Mouse (Mus musculus) R1 (cell line): ENCODE measurements around the gene Gm49380.

Experiments
- DNase-seq: peaks from one replicate; pipeline ENCODE4 v3.0.0-alpha.2; 2018; ENCODE audit warnings: low read depth, low spot score

Gm49380 gene

DNA sequence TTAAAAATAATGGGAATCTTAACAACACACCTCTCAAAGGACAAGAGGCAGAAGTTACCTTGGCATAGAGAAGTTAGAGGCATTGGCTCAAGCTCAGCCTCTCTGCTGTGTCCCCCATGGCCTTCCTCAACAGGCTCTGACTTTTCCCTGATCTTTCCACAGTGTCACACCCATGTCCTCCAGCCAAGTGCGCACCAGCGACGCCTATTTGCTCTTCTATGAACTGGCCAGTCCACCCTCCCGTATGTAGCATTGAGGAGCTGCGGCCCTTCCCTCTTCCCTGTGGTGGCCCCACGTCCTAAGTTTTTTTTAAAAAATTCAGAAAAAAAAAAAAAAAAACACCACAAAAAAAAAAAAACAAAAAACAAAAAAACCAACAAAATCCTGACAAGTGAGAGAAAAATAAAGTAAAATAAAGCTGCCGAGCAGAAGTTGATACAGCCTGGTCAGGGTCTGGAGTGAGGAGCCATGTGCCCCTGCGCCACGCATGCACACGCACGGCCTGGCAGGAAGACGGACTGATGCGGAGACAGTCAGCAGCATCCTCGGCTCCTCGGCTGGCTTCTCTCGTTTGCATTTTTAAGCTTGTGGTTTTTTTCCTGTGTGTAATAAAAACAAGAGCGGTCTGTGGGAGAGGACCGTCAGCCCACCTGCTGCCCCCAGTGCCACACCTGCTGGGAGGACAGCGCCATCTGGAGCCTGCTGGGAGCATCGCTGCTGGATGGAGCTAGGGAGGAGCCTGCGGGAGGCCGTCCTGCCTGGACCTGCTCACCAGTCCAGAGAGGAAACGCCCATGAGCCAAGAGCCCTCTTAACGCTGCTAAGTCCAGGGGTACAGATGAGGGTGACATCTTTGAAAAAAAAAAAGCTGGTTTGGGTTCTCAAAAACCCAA is 19.4 kb downstream of the Gm49380 start:
- DNase-seq = peak; percentile 72

DNA sequence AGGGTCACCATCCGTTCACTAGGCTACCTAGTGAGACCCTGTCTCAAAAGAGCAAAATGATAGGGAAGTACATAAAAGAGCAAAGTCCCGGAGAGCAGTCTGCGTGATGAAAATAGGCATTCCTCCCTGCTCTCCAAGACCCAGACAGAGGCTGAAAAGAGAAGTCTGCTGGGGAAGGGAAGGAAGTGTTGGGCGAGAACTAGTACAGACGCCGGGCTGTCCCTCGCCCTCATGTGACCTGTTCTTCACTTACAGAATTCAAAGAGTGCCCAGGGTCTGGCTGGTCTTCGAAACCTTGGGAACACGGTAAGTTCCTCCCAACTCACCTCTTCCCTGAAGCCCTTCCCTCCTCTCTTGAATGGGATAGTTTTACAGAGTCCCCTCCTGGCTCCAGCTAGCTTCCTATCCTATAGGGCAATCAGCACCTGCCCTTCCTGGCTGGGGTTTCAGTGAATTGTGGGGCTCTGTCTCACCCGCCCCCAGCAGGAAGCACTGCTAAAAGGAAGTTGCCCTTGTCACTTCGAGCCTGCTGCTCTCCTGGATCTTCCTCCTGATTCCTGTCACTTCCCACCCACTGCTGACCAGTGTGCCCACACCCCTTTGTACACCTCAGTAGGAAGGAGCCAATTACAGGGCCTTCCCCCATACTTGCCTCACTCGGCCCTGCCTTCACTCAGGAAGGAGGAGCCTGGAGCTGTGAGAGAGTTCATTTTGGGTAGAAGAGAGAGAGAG is 24.3 kb downstream of the Gm49380 start:
- peak; percentile 17 for DNase-seq

DNA sequence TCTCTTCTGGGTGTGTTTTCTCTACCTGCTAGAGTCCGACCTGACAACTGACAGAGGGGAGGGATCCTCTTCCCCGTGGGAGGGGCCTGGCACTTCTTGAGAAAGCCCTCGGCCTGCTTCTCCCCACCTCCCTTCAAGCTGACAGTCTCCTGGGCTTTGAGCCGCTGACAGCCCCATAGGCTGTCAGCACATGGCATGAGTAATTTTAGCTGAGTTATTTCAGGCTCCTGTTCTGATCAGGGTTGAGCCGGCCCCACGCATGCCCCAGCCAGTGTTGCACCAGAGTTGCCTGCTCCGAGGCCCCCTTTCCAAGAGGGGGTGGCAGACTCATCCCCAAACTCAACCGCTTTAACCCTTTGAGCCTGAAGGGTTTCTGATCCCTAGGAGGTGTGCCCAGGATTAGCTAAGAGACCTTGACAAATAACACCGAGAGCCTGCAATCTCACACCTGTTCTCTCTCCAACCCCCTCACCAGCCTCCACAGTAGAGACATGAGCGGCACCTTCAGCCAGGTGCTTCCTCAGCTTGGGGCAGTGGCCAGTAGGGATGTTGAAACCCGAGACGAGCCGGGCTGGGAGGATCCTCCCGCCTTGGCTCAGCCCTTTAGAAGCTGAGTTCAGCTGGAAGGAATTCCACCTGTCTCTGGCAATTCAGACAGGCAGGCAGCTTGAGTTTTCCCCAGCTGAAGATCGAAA is 25.4 kb downstream of the Gm49380 start:
- peak; percentile 14 for DNase-seq

DNA sequence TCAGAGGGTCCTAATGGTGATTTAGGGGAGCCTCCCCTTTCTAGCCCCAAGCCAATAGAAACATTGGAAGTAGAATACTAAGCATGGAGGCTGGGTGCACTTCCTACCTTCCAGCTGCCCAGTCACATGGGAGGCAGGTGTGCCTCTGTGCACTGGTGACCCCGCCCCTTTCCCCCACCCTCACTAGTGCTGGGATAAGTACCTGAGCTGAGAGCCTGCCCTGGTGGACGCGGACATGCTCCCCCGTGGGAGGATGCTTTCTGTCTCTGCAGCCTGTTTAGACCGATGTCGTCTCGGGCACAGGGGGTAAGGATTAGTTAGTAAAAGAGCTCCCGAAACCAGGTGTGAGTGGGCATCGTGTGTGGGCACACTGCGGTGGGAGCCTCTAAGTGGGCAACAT is 26.3 kb downstream of the Gm49380 start:
- DNase-seq = no peak

DNA sequence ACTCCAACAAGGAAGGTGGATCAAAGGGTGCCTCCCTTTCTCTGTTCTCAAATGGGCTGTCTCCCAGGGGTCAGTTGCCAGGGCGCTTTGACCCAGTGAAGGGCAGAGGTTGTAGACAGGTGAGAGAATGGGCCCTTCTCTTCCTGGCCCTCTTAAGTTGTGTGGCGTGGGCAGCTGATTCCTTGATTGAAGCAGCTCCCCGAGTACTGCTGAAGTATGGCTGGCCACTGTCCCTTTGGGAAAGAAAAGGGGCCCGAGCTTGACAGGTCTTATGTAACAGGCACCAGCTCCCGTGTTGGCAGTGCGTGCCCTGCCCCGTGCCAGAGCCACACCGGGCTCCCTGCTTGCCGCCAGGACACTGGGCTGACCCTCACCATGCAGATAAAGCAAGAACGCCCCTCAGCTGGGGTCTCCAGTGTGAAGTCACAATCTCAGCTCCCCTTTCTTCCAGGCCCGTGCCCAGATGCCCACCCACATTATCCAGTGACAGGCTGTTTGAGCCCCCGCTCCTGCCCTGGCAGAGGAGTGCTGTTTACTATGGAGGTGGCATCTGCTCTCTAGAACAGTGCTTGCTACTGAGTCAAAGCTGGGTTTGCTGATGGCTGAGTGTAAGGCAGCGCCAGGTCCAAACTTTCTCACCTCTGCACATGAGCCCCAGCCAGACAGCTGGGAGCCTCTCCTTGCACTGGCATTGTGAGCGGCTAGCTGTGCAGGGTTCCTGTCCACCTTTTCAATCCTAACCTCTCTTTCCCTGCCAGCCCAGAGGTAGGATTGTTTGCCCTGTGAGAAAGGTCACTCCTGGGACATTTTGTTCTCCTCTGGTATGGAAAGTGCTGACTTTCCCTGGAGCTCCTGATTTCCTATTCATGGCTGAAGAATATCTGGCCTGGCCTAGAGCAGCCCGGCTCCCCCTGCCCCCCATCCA is 27.3 kb downstream of the Gm49380 start:
- DNase-seq = no peak

DNA sequence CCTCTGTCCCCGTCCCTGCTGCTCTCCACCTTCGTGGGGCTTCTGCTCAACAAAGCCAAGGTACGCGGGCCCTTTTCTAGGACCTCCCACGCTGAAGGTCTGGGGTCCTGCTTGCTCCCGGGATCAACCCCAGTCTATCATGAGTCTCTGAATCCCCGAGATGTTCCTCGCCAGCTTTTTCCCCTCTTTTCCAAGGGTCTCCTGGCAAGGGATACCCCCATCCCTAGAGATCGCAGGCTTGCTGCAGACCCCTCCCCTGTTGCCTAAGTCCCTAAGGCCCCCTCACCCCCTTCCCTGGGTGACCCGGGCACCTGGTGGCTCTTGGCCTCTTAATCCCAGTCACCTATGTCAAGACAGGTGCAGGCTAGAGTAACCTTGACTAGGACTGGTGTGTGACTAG is 28.0 kb downstream of the Gm49380 start:
- peak; percentile 25 for DNase-seq

DNA sequence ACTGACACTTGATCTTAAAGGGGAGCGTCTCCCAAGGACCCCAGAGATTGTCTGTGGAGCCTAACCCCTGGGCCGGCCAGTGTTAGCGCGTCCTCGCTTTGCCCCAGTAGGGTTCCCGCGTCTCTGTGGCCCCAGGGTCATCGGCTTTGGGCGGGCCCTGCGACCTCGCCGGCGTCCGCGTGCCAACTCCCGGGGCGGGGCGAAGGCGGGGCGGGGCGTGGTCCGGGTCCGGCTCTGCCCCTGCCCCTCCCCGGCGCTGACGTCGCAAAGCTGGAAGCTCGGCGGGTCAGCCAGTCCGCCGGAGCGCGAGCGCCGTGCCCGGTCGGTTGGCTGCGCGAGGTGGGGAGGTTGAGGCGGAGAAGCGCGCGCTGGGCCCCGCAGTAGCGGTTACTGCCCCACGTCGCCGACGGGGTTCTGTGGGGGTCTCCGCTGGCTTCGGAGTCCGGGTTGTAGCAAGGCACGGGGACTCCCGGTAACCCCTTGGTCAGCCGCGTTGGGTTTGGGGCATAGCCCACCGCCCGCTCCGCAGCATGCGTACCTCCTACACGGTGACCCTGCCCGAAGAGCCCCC is 28.6 kb downstream of the Gm49380 start:
- DNase-seq = peak; percentile 80

DNA sequence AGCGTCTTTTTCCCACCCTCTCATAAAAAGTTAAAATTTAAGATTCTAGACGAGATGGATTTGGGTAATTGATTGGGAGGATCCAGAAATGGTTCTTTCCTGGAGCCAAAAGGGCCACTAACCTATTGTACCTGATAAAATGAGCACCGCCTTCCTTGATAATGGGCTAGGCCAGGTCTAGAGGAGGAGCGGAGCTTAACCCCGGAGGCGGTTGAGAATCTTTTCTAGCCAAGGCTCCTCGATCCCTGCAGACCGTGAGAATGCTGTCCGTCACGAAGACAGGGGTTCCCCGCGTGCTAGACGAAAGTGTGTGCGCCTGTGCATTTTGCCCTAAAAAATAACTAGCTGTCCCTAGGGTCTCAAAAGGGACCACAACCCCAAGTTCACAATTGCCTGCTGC is 29.1 kb downstream of the Gm49380 start:
- DNase-seq = peak; percentile 58

DNA sequence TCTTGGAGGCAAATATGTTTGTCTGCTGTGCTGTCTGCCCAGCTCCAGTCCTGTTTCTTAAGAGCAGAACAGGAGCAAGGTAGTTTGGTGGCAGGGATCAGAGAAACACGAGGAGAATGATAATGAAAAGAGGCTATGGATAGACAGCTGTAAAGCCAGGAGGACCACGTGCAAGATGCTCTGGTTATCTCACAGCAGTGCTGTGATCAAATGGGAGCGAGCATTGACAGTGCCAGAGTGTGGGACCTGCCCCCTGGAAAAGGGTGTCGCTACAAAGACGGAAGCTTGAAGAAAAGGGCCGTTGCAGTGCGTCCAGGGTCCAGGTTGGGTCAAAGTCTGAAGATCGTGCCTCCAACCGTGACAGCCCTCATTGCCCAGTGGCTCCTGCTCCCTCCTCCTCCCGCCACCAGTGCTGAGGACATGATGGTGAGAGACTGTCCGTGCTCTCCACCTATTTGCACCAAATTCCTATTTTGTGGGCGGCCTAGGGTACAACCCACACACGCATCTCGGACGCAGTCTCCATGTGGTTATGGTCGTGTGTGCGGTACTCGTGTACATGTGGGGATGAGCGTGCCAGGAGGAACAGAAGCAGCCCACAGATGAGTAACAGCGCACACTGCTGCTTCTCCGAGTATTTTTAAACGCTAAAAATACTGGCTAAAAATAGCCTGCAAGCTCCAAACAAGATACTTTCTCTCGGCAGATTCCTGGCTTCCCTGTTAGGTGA is 29.7 kb downstream of the Gm49380 start:
- no peak for DNase-seq

DNA sequence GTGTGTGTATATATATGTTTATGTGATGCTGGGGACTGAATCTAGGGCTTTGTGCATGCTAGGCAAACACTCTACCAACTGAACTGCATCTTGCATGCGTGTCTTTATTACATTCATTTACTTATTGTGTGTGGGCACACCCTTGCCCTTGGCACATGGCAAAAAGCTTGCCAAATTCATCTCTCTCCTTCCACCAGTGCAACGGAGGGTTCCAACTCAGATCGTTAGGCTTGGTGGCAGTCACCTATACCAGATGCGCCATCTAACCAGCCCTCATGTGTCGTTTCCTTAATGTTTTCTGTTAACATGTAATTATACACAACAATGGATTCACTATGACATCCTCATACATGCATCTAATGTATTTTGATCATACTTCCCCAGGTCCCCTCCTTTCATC is 31.0 kb downstream of the Gm49380 start:
- DNase-seq = no peak

DNA sequence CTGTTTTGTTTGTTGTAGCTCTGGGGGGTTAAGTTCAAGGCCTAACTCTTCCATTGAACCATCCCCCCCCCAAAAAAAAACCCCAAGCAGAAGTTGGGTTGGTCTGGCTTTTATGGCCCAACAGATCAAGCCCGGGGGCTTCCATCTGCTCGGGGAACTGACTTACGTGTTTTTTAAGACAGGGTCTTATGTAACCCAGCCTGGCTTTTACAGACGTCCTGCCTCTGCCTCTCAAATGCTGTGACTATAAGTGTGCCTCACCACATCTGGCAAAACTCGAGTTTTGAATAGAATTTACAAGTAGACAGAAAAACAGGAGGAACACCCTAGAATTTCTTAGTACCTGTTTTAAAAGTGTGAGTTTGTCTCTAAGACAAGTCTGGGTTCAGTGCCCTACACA is 31.7 kb downstream of the Gm49380 start:
- DNase-seq = no peak

DNA sequence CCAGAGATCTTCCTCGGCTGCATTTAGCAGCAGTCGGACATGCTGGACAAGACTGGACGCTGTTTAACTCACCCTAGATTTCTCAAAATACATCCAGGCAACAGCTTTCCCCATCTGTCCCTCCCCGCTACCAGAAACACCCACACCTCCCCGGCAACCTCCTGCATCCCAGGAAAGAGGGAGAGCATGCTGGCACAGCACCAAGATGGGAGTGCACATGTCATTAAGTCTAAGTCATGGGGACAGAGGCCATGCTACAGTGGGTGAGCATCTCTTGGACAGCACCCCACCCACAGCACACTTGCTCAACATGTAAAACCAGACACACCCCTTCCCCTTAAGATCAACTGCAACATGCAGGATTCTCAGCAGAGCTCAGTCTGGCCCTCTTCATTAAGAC is 32.3 kb downstream of the Gm49380 start:
- no peak for DNase-seq

DNA sequence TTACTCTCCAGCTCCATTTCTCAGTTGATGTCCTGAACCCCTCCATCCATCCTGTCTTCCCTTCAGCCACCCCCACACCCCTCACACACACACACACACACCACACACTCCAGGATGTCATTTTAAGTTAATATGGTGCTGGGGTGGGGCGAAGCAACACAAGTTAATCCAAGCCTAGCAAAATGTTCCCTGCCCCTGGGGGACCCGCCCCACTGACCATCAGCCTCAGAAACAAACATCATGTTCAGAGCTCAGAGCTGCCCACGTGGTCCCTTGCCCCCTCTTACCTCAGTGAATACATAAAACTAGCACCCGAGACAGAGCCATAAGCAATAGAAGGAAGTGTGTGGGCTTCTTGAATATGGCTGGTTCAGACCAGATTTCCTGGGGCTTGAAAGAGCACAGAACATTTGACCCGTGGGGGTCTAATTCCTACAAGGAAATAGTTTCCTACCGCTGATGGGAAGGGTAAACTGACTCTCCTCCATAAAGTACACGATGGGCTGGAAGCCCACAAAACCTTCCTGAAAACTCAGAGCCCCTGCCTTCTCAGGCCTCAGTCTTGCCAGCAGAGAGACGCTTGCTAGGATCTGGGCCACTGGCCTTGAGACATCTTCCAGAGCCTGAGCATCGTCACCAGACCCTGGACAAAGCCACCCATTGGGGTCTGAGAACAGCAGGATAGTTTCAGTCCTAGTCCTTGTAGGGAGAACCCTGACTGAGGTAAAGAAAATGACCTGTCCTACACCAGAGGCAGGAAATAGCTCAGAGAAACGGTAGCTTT is 33.1 kb downstream of the Gm49380 start:
- DNase-seq = no peak

DNA sequence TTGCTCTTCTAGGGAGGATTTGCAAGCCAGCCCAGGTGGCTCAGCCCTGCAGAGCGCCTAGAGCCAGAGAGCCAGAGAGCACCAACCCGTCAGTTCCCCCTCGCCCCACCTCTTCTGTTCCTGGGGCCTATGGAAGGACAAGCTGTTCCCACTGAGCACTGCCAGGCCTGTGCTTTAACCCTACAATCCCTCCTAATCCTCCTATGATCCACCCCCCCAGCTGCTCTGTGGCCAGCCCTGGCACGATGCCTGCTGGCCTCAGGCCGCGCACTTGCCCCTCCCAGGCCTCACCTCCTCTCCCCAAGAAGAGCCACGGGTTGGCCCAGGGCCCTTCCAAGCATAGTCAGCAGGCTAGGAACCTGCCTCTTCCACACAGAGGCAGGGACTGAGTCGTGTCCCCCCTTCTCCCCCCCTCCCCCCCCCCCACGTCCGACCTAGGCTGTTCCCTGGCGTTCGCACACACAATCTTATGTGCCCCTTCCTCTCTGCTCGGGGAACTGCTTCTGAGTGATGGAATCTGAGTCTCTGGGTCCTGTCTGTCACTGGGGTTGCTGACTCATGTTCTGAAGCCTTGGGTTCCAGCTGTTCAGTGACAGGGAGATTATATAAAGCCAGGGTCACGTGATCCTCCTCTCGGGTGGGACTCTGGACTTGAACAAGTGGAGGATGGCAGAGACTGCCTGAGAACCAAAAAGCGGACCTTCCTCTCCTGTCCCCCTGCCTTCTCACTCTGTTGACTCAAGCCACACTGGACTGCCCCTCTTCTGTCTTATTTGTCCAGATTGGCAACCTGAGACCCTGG is 34.1 kb downstream of the Gm49380 start:
- DNase-seq = no peak

DNA sequence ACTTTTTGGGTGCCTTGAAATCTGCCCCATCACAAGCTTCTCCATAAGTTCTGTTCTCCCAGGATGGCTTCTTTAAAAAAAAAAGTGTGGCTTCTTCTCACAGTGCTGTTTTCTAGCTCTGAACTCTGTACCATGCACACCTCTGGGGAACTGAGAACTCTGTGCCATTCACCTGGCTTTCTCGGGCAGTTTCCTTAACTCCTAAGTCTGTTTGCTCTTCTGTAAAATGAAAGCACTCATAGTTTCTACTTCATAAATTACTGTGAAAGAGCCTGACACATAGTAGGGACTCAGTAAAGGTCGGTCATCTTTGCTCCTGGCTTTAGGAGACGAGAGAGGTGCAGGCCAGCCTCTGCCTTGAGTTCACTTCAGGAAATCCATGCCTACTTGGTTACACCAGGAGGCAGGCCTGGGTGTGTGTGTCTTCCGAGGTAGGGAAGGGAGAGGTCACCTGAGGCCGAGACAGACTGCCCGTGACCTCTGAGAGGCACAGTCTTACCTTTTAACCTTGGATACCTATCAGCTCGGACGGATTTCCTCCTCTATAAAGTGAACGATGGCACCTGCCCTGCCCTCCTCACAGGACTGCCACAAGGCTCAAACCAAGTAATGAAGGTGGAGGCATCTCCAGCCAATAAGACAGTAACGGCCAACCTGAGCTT is 35.0 kb downstream of the Gm49380 start:
- no peak for DNase-seq

DNA sequence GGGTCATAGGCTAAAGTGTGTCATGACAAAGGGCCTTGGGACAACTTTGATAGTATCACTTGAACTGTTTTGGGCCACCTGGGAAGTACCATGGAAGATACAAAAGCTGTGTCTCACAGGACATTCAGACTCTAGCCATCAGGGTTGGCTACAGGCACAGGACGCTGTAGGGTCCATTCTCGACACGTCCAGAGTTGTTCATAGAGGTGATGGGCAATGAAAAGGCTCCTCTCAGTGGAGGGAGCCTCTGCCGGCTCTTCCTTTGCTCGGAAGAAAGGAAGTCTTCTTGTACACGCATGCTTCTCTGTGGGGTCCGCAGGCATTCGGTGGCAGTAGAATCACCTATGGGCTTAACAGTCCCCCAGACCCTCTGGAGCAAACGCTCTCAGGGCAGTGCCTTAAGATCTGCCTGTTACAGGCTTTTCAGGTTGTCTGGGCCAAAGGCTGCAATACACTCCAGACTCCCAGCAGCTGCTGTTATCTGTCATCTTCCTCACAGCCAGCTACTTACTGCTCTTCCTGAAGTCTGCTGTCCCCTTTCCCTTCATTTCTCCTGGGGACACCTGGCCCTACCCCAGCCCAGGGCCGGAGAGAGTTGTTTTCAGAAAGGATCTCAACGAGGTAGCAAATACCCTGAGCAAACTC is 35.9 kb downstream of the Gm49380 start:
- no peak for DNase-seq

DNA sequence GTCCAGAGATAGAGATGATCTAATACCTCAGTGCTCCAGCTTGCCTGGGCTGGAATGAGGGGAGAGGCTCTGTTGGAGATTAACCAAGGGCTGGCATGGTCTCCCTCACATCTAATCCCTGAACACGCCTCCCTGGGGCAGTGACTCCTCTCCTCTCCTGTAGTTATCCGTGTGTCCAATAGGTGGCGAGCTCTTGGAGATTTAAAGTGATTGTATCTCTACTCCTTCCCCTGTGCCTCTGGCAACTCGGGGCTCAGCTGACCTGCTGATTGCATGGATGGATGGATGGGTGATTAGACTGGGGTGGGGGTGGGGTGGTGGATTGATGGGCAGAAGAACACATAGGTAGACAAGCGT is 36.6 kb downstream of the Gm49380 start:
- peak; percentile 87 for DNase-seq
